Mouse (Mus musculus): ENCODE results near the gene Hecw2. TPM values are rescaled to one million over a fixed set of nuclear protein-coding genes. Genes with fewer than 3 reads are reported as not detected.

Hecw2 gene
- polyA plus RNA-seq, 1 experiment from 2014 or later = 3.0 TPM

DNA sequence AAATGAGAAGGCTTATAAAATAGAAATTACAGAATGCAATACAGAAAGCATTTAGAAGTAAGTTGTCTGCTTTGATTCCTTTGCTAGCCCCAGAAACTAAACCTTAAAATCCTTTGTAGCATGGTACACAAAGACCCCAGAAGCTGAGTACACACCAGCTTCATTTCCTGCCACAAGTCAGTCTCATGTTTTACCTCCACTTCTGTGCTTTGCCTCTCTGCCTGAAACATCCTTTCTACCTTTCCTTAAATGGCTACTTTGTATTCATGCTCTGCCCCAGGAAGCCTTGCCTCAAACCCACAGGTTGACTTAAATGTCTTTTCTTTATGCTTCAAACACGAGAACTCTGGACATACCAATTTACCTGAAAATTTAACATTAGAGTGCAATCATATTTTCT, 413.7 kb downstream of the Hecw2 start:
- no peak for ATAC-seq (ENCODE audit: low FRiP score)
- no peaks in the 10 kb centered on the region for H3K9me3 ChIP-seq (ENCODE audit: control insufficient read depth, low read length)
- H3K36me3 ChIP-seq (ENCODE audit: control insufficient read depth, insufficient read depth, low read length) = no peaks in the 10 kb centered on the region
- DNase-seq (ENCODE audit: low spot score, missing footprints) = no peak
- no peak overlapping the region for H3K4me2 ChIP-seq
- H3K9ac ChIP-seq (ENCODE audit: low read length) = no peak overlapping the region
- H3K27ac ChIP-seq (ENCODE audit: low read depth, low read length) = no peak overlapping the region
- H3K4me1 ChIP-seq (ENCODE audit: control insufficient read depth, insufficient read depth, low read length) = no peaks in the 10 kb centered on the region
- no peak overlapping the region for H3K4me3 ChIP-seq (ENCODE audit: low read depth, low read length)
- WGBS = 85% methylated on average over 1 of the region's 1 CpGs
- no peaks in the 10 kb centered on the region for H3K27me3 ChIP-seq (ENCODE audit: control insufficient read depth, insufficient read depth, low read length)

DNA sequence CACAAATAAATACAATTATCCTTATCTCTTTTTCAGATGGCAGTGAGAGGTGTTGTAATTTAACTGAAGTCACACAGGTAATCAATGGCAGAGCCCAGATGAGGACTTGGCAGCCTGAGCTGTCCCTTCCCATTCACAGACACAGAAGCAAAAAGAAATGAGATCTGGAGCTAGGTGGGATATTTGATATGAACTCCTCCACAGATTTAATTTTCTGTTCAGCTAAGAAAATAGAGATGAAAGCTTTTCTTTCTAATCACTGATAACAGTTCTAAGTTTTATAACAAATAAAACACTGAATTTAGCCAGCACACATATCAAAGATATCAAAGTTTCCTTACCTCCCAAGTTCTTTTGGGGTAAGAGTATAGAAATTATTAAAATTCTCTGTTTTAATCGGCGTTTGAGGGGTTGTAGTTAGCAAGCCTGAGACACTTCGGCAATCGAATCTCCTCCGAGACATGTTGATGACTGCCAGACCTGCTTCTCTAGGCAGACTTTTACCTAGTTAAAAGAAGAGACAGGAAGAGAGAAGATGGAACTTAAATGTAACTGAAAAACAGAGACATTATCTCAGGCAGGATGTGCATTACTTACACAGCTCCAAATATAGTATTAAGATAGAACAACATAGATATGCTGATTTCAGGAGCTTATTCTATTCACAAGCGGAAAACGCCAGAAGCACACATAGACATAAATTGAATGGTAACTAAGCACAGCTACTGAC, 418.6 kb downstream of the Hecw2 start:
- Histone ChIP-seq H3K27me3 (ENCODE audit: control insufficient read depth, insufficient read depth, low read length) (no peaks in the 10 kb centered on the region), H3K27ac (ENCODE audit: low read depth, low read length) (no peak overlapping the region), H3K36me3 (ENCODE audit: control insufficient read depth, insufficient read depth, low read length) (no peaks in the 10 kb centered on the region), H3K9ac (ENCODE audit: low read length) (no peak overlapping the region), H3K4me2 (no peak overlapping the region), H3K4me3 (ENCODE audit: low read depth, low read length) (no peak overlapping the region), H3K4me1 (ENCODE audit: control insufficient read depth, insufficient read depth, low read length) (no peaks in the 10 kb centered on the region), H3K9me3 (ENCODE audit: control insufficient read depth, low read length) (no peaks in the 10 kb centered on the region)
- ATAC-seq (ENCODE audit: low FRiP score) (no peak), DNase-seq (ENCODE audit: low spot score, missing footprints) (no peak)
- WGBS = 93% methylated on average over 7 of the region's 7 CpGs

DNA sequence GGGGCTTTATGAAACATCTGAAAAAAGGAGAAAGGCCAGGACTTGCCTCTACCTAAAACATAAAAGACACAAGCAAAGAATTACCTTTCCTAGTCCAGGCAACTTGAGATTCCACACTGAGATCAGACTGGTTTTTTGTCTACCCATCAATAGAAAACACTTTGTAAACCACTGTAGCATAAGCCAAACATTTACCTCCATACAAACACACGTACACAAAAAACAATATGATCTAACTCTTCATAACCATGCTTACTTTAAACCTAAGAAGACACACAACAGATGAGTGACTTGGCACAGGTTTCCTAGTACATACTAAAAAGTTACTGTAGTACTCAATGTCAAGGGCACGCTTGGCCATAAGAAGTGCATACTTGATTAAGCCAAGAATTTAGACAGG, 419.4 kb downstream of the Hecw2 start:
- H3K4me3 ChIP-seq (ENCODE audit: low read depth, low read length) = no peak overlapping the region
- no peak overlapping the region for H3K4me2 ChIP-seq
- H3K36me3 ChIP-seq (ENCODE audit: control insufficient read depth, insufficient read depth, low read length) = no peaks in the 10 kb centered on the region
- no peak overlapping the region for H3K9ac ChIP-seq (ENCODE audit: low read length)
- no peaks in the 10 kb centered on the region for H3K27me3 ChIP-seq (ENCODE audit: control insufficient read depth, insufficient read depth, low read length)
- no peak overlapping the region for H3K27ac ChIP-seq (ENCODE audit: low read depth, low read length)
- ATAC-seq (ENCODE audit: low FRiP score) = no peak
- H3K9me3 ChIP-seq (ENCODE audit: control insufficient read depth, low read length) = no peaks in the 10 kb centered on the region
- no peaks in the 10 kb centered on the region for H3K4me1 ChIP-seq (ENCODE audit: control insufficient read depth, insufficient read depth, low read length)
- WGBS = 99% methylated on average over 2 of the region's 2 CpGs
- DNase-seq (ENCODE audit: low spot score, missing footprints) = no peak

DNA sequence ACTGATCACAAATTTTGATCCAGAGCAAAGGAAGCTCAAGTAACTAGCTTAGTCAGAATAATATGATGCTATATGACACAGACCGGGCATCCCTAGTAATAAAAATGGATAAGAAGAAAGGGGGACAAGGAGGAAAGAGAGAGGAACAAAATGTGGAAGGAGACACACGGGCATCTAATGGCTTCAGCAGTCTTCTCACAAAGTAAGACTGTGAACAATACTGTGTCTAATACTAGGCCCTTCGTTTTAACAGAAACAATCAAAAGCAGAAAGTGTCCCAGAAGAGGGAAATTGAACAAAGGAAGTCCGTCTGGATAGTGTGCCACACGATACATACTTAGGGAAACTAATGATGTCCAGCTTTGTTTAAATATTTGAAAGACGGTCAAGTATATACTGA, 419.9 kb downstream of the Hecw2 start:
- 84% methylated on average over 6 of the region's 6 CpGs for WGBS
- Histone ChIP-seq H3K27ac (ENCODE audit: low read depth, low read length) (no peak overlapping the region), H3K27me3 (ENCODE audit: control insufficient read depth, insufficient read depth, low read length) (no peaks in the 10 kb centered on the region), H3K9ac (ENCODE audit: low read length) (no peak overlapping the region), H3K4me3 (ENCODE audit: low read depth, low read length) (no peak overlapping the region), H3K4me1 (ENCODE audit: control insufficient read depth, insufficient read depth, low read length) (no peaks in the 10 kb centered on the region), H3K9me3 (ENCODE audit: control insufficient read depth, low read length) (no peaks in the 10 kb centered on the region), H3K36me3 (ENCODE audit: control insufficient read depth, insufficient read depth, low read length) (no peaks in the 10 kb centered on the region), H3K4me2 (no peak overlapping the region)
- DNase-seq (ENCODE audit: low spot score, missing footprints) (no peak), ATAC-seq (ENCODE audit: low FRiP score) (no peak)

DNA sequence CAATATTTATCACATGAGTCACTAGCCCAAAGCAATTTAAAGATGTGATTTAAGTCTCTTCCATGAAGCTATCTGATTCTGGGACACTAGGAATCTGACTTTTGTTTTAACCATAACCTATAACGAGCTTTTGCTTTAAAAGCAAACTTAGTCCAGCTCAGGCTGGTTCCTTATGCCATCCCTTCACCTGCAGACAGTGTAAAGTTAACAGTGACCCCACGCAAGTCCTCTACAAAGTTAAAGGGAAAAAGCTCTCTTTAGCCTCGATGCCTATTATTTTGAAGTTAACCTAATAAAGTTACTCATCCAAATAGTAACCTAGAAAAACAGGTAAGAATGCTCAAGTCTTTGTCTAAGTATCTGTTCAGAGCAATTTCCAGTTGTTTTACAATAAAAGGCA, 420.4 kb downstream of the Hecw2 start:
- Histone ChIP-seq H3K9ac (ENCODE audit: low read length) (no peak overlapping the region), H3K4me3 (ENCODE audit: low read depth, low read length) (no peak overlapping the region), H3K27ac (ENCODE audit: low read depth, low read length) (no peak overlapping the region), H3K9me3 (ENCODE audit: control insufficient read depth, low read length) (no peaks in the 10 kb centered on the region), H3K4me2 (no peak overlapping the region), H3K27me3 (ENCODE audit: control insufficient read depth, insufficient read depth, low read length) (no peaks in the 10 kb centered on the region), H3K4me1 (ENCODE audit: control insufficient read depth, insufficient read depth, low read length) (no peaks in the 10 kb centered on the region), H3K36me3 (ENCODE audit: control insufficient read depth, insufficient read depth, low read length) (no peaks in the 10 kb centered on the region)
- DNase-seq (ENCODE audit: low spot score, missing footprints) = no peak
- no peak for ATAC-seq (ENCODE audit: low FRiP score)
- WGBS = 87% methylated on average over 3 of the region's 3 CpGs

DNA sequence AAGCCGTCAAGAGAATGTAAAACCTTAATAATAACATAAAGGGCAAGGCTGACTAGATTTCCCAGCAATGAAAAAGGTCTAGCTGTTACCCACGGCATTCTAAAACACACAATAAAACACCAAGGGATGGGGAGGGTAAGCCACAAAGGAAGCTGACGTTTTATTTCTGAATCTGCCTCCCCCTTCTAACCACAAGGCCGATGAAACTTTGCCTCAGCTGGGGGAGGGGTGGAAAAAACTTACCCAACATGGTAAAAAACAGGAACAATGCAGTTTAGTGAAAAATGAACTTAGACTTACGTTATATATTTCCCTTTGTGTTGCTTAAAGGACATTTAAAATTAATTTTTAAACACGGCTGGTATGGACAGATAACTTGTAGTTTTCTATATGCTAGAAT, 421.0 kb downstream of the Hecw2 start:
- H3K9me3 ChIP-seq (ENCODE audit: control insufficient read depth, low read length) = no peaks in the 10 kb centered on the region
- H3K4me2 ChIP-seq = no peak overlapping the region
- no peak overlapping the region for H3K9ac ChIP-seq (ENCODE audit: low read length)
- no peak overlapping the region for H3K4me3 ChIP-seq (ENCODE audit: low read depth, low read length)
- H3K27ac ChIP-seq (ENCODE audit: low read depth, low read length) = no peak overlapping the region
- H3K4me1 ChIP-seq (ENCODE audit: control insufficient read depth, insufficient read depth, low read length) = no peaks in the 10 kb centered on the region
- ATAC-seq (ENCODE audit: low FRiP score) (no peak), DNase-seq (ENCODE audit: low spot score, missing footprints) (no peak)
- 64% methylated on average over 6 of the region's 6 CpGs for WGBS
- no peaks in the 10 kb centered on the region for H3K27me3 ChIP-seq (ENCODE audit: control insufficient read depth, insufficient read depth, low read length)
- no peaks in the 10 kb centered on the region for H3K36me3 ChIP-seq (ENCODE audit: control insufficient read depth, insufficient read depth, low read length)

DNA sequence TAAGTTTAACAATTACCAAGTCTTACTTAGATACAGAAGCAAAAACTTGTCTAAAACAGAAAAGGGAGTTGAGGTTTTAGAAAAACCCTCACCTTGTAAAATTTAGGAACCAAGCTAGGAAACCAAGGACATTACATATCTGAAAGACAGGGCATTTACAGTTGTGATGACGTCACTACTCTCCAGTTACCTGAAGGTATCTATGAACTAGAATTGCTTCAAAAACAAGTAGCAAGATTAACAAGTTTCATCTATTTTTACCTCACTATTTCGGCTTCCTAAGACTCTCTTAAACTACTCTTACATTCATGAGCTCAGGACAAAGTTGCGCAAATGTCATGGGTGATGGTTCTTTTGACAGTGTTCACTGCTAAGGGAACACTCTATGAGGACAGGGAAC, 422.0 kb downstream of the Hecw2 start:
- H3K36me3 ChIP-seq (ENCODE audit: control insufficient read depth, insufficient read depth, low read length) = no peaks in the 10 kb centered on the region
- no peak for DNase-seq (ENCODE audit: low spot score, missing footprints)
- no peak overlapping the region for H3K27ac ChIP-seq (ENCODE audit: low read depth, low read length)
- H3K27me3 ChIP-seq (ENCODE audit: control insufficient read depth, insufficient read depth, low read length) = no peaks in the 10 kb centered on the region
- H3K4me3 ChIP-seq (ENCODE audit: low read depth, low read length) = no peak overlapping the region
- no peak overlapping the region for H3K4me2 ChIP-seq
- ATAC-seq (ENCODE audit: low FRiP score) = no peak
- H3K9ac ChIP-seq (ENCODE audit: low read length) = no peak overlapping the region
- WGBS = 93% methylated on average over 3 of the region's 3 CpGs
- H3K4me1 ChIP-seq (ENCODE audit: control insufficient read depth, insufficient read depth, low read length) = no peaks in the 10 kb centered on the region
- H3K9me3 ChIP-seq (ENCODE audit: control insufficient read depth, low read length) = no peaks in the 10 kb centered on the region

DNA sequence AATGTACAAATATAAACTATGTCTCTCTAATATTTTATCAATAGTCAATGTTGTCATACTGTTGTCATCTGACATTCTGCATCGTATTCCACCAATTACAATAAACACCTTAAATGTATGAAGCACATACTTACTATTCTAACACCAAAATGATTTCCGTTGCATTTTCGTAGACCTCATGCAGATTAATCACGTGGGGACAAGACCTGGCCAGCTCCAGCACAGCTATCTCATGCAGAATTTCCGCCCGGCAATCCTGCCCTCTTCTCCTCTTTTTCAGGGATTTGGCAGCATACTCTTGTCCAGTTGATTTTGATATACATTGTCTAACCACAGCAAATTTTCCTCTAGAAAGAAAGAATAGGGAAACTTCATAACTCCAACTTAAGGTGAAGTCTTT, 423.5 kb downstream of the Hecw2 start:
- 92% methylated on average over 6 of the region's 6 CpGs for WGBS
- DNase-seq (ENCODE audit: low spot score, missing footprints) = no peak
- Histone ChIP-seq H3K4me1 (ENCODE audit: control insufficient read depth, insufficient read depth, low read length) (no peaks in the 10 kb centered on the region), H3K27me3 (ENCODE audit: control insufficient read depth, insufficient read depth, low read length) (no peaks in the 10 kb centered on the region), H3K36me3 (ENCODE audit: control insufficient read depth, insufficient read depth, low read length) (no peaks in the 10 kb centered on the region), H3K4me2 (no peak overlapping the region), H3K9me3 (ENCODE audit: control insufficient read depth, low read length) (no peaks in the 10 kb centered on the region), H3K9ac (ENCODE audit: low read length) (no peak overlapping the region), H3K27ac (ENCODE audit: low read depth, low read length) (no peak overlapping the region), H3K4me3 (ENCODE audit: low read depth, low read length) (no peak overlapping the region)
- ATAC-seq (ENCODE audit: low FRiP score) = no peak

DNA sequence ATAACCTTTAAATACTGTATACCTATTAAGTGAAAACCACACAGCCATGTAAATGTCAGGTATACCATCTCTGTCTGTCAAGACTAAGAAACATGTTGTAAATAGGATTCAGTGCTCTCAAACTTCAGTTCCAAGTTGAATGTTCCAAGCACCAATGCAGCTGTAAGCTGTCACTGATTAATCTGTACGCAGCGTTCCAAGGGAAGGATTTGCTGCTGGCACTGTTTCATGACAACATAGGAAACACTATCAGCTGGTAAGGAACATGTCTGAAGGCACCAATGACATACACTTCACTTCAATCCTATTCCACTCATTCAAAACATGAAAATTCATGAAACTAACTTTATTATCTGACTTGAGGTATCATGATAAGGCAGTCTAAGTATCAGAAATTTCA, 428.9 kb downstream of the Hecw2 start:
- Histone ChIP-seq H3K36me3 (ENCODE audit: control insufficient read depth, insufficient read depth, low read length) (no peaks in the 10 kb centered on the region), H3K27ac (ENCODE audit: low read depth, low read length) (no peak overlapping the region), H3K9me3 (ENCODE audit: control insufficient read depth, low read length) (no peaks in the 10 kb centered on the region), H3K27me3 (ENCODE audit: control insufficient read depth, insufficient read depth, low read length) (no peaks in the 10 kb centered on the region), H3K4me1 (ENCODE audit: control insufficient read depth, insufficient read depth, low read length) (no peaks in the 10 kb centered on the region), H3K4me3 (ENCODE audit: low read depth, low read length) (no peak overlapping the region), H3K9ac (ENCODE audit: low read length) (no peak overlapping the region), H3K4me2 (no peak overlapping the region)
- ATAC-seq (ENCODE audit: low FRiP score) (no peak), DNase-seq (ENCODE audit: low spot score, missing footprints) (no peak)
- 89% methylated on average over 2 of the region's 2 CpGs for WGBS
